Mouse (Mus musculus) kidney, postnatal 4 days (tissue): Measurements from ENCODE around the gene Lclat1.
A peak's percentile ranks its signal among the peaks of the same experiment; 100 is the strongest.
"Not testable (repeated sequence)": the region's sequence is repeated elsewhere in the genome, so short reads cannot be mapped to it uniquely, and the experiment has no call there.

ENCODE experiments used
- DNase-seq, 2 experiments: peaks; one replicate each; pipeline ENCODE4 v3.0.0; 2021; ENCODE audit warnings: mixed read lengths in 2 of 2

Lclat1 gene

DNA sequence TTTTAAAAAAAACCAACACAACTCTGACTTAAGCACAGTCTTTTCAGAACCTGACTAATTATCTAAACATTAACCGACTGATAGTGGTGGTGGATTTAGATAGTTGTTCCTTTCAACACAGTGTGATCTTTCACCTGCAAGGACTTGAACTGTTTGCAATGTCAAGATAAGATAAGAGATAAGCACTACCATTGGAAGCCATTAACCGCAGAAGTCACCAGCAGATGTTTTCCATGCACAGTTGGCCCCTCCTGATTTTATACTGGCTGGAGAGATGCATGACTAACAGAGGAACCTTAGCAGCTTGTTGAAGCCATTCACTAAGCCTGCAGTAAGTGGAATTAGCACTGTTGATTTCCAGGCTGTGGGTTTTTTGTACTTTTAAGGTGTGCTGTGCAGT is 34.7 kb downstream of the Lclat1 start:
- DNase-seq: no peak

GRCm38 (mm10) chr17:73145426-73145825 is 37.6 kb downstream of the Lclat1 start:
- no peak for DNase-seq

- DNase-seq: no peak
These were observed 40.8 kb downstream of the Lclat1 start for GRCm38 (mm10) chr17:73148607-73149006.

- not testable (repeated sequence) for DNase-seq
These were observed 45.2 kb downstream of the Lclat1 start for GRCm38 (mm10) chr17:73152790-73153525.

DNA sequence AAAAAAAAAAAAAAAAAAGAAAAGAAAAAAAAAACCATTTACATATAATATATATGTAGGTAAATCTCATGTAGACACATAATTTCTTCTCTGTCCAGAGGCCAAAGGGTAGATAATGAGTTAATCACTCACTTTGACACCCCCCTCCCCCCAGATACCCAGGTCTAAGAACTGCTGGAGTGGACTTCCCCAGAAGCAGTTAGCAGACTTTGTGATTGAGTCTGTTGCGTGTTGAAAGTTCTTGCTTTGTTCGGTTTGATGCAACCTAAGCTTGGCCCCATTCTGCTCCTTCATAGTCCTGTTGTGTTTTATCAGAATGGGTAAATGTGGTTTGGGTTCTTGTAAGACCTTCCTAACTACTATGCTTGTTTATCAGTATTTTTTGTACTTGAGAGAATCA is 45.9 kb downstream of the Lclat1 start:
- no peak for DNase-seq

DNA sequence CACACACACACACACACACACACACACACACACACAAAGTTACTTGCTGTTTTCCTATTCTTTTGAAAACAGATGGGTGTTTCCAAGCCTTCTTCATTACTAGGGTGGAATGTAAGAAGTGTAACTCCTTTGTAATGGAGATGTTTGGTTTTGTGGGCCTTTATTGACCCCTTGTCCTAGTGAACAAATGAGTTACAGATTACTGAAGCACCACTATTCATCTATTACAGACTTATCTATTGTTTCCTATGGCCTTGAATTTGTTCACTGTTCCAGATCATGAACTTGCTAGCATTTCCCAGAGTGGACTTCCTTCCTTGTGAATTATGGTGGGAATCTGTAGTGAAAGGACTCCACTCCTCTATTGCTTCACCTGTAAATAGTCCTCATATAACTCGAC is 48.8 kb downstream of the Lclat1 start:
- DNase-seq: no peak

DNA sequence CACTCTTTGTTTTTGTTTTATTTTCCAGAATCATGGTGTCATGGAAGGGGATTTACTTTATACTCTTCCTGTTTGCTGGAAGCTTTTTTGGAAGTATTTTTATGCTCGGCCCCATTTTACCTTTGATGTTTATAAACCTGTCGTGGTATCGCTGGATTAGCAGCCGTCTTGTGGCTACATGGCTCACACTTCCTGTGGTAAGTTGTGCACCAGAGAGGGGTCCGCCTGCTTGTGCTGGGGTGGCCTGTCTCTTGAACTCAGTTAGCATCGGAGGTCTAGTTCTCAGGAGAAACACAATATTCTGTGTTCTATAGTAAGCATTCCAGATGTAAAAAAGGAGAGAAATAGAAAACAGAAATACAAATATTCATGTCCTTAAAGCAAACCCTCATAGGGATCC is 54.0 kb downstream of the Lclat1 start:
- no peak for DNase-seq

DNA sequence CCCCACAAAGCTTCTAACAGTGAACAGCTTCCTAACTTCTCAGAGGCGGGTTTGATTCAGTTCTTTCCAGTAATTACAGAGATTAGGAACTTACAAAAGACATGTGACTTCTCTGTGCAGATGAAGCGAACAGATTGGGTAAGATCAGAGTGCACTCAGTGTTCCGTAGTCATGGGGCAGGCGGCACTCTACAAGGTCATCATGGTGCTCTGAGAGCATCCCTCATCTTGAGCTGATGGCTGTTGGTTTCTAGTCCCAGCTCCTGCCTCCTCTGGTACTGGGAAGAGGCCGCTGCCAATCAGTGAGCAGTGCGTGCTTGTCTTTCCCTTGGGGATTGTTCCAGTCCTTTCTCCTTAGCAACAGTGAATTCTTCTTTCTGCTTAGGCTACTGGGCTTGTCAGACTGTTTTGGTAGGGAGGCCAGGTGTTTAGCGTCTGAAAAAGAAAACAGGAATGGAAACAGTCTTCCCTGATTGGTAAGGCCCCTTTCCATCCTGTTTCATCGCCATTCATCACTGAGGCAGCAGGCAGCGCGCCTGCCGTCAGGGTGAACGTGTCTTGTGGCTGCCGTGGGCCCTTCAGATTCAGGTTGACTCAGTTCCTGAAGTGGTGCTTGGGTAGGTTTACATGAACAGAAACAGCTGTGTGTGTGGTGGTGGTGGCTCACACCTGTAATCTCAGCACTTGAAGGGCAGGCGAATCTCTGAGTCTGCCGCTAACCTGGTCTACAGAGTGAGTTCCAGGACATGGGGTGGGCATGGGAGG is 54.8 kb downstream of the Lclat1 start:
- DNase-seq: no peak

DNA sequence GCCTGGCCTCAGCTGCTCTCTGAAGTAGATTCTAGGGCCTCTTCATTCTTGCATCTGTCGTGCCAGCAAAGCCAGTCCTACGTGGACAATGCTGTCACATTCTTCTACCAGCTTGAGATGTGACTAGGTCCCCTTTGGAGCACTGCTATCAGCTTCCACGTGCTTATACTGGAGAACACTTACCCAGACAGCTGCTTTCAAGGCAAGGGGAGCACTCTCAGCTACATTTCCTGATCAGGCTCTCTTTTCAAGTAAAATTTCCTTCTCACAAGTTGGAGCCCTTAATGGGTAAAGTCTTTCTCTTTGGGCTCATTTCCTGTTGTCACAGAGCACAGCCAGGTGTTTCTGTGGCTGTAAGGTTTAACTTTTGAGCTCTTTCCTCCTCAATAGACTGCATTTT is 55.8 kb downstream of the Lclat1 start:
- no peak for DNase-seq

GRCm38 (mm10) chr17:73164121-73164520 is 56.3 kb downstream of the Lclat1 start:
- DNase-seq: no peak

DNA sequence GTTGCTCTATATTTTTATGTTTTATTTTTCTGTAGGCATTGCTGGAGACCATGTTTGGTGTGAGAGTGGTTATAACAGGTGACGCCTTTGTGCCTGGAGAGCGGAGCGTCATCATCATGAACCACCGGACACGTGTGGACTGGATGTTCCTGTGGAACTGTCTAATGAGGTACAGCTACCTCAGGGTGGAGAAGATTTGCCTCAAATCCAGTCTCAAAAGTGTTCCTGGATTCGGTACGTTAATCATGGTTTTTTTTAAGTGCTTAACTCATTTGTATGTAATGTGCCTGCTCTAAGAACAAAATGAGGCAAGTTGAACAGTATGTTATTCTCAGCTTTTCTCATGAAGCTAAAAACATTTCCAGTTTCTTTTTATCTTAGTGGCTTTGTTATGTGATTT is 61.7 kb downstream of the Lclat1 start:
- no peak for DNase-seq

DNA sequence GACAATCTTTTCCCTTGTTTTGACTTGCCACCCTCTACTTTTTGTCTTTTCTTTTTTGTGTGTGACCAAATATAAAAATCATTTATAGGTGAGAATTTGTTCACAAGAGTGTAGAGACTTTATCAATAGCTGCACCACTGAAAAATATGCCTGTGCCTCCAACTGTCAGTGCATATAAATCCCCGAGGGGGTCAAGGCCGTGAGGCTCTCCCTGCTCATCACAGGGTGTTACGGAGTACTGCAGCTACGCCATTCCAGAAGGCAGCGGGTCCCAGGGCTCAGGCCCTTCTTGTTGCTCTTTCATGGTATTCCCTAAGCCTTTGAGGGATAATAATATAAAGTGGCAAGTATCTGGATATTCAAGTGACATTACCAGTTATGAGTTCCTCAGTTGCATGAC is 62.4 kb downstream of the Lclat1 start:
- DNase-seq: no peak

- peak; percentile 83 to 88 for DNase-seq
These were observed 66.3 kb downstream of the Lclat1 start for GRCm38 (mm10) chr17:73174083-73174562.

DNA sequence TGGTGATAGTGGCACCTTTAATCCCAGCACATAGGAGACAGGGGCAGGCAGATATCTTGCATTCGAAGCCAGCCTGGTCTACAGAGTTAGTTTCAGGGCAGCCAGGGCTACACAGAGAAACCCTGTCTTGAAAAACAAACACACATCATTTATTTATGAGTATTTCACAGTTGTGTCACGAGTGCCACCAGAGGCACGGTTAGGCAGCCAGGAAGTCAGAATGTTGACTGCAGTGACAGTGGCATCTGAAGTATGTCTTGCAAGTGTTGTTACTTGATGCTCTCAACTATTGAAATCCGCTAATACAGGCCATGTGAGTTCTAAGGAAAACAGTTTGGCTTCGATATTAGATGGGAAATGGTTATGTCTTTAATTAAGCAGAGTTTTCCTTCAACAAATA is 67.9 kb downstream of the Lclat1 start:
- DNase-seq: no peak

DNA sequence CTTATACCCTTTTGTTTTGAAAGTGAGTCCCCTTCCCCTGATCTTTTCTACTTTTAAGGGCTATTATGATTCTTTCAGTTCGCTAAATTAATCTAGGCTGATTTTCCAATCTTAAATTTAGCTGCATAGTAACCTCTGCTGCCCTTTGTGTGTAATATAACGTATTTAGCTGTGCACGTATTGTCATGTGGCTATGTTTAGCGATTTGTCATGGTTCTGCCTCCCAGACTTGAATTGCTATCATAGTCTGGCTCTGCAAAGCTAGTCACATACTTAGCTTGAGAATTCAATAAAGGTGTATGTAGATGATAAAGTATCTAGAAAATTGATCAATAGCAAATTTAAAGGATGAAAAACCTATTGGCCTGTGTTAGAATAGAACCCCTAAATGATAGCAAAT is 69.3 kb downstream of the Lclat1 start:
- DNase-seq: no peak

DNA sequence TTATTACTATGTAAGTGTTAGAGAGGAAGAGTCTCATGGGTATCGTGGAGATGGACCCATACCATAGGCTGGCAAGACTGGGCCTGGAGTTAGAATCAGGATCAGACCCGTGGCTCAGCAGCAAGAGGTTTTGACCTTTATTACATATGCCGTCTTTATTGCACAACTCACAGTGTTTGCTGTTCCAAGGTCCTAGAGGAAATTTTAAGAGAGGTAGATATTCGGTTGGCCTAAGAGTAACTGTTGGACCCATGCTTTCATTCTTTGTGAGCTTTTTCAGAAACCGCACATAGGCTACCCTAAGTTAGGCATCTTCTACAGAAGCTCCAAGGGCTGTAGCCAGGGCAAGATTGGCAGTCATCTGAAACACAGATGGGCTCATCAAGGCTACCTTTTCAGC is 79.1 kb downstream of the Lclat1 start:
- DNase-seq: no peak

DNA sequence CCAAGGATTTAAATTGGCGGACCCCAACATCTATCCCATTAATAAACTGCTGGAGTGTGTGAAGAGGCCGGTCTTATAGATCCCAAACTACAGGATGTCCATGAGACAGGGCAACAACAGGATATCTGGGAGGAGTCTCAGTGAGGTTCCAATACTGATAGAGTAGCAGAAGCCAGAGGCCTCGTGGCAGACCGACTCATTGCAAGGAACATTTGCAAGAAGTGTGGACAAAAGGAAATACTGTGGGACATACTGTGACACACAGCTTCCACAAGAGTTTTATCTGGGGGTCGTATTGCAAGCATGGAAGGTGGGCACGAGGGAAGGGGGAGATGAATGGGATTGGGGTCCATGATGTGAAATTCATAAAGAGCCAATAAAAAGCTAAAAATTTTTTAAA is 86.4 kb downstream of the Lclat1 start:
- DNase-seq: no peak

GRCm38 (mm10) chr17:73194575-73194974 is 86.8 kb downstream of the Lclat1 start:
- no peak for DNase-seq

- no peak for DNase-seq
These were observed 87.4 kb downstream of the Lclat1 start for GRCm38 (mm10) chr17:73195074-73195723.

DNA sequence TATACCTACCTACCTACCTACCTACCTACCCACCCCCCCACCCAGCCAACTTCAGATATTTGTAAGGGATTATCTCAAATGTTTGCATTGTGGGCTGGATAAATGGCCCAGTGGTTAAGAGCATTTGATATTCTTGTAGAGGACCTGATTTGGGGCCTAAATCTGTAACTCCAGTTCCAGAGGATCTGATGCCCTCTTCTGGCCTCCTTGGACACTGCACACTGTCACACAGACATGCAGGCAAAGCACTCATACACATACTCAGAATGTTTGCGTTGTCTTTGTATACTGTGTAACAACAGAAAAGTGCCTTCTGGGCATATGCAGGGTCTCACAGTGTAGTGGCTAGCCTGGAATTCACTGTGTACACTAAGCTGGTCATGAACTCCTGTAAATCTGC is 88.4 kb downstream of the Lclat1 start:
- DNase-seq: peak; percentile 54 to 67

DNA sequence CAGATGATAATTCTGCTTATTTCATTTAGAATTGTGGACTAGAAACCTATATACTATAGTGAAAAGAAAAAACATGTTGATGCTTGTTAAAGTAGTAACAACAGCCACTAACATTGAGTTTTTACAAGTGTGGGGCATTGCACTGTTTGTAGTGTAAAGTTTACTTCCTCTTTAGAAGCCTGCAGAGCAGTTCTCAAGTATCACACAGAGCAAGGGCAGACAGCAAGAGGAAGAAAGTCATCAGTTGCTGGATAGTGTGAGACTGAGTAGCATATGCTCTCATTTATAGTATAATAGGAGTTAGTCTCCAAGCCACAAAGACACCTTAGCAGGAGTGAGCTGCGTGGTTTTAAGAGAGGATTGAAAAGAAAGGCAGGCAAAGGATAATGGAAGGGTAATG is 89.9 kb downstream of the Lclat1 start:
- DNase-seq: no peak

DNA sequence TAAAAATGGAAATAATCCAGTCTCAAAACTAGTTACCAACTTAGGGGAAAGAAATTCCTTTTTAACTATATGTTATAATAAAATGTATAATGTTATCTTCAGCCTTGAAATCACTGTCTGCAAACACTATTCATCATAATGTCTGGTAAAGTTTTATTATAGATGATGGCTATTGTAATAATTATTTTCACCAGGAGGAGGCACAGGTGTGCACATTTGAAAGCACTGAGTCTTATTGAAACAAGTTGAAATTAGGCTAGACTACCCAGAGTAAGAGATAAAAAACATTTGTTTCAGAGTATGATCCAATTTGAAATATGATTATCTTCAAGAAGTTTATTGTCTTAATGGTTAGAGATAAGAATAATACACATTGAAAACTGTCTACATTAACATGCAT is 91.6 kb downstream of the Lclat1 start:
- no peak for DNase-seq

GRCm38 (mm10) chr17:73200380-73200779 is 92.6 kb downstream of the Lclat1 start:
- DNase-seq: no peak
